Mouse (Mus musculus): Measurements from ENCODE around the gene A430033K04Rik. TPM values are rescaled to one million over a fixed set of nuclear protein-coding genes. Genes with fewer than 3 reads are reported as not detected.

Gene A430033K04Rik
- 9.6 and 11.6 TPM in 2 replicates for polyA plus RNA-seq (2012; rRNA removed)

DNA sequence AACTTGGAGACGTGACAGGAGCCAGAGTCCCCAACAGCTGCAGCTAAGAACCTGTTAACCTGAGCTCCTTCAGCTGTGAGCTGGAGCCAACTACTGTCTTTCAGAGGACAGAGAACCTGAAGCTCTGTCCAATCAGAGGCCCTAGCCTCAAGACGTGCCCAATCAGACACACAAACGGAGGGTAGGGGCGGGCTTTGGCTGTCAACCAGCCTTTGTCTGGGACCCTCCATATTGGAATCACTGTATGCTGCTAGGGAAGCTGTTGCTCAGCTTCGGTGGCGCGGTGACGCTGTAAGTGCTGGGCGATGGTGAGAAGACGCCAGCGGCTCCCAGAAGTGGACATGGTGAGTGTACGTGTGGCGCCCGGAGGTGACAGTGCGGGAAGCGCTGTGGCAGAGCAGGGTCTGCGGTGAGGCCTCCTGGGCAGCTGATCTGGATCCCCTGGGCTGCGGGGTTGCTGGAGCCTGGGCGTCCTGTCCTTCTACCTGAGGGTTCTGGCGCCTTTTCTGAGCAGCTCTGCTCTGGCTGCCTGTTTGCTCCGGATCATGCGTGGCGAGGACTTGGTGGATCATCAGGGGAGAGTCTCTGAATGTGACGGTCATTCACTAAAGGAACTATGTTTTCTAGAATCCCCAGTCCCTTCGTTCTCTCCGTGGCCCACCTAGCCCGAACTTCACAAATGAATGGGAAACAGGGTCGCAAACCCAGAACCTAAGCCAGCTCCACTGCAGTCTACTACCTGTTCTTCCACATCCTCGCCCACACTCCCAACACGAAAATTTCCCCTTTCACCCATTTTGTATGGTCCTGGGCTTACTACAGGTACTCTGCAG is at the start of gene A430033K04Rik:
A430033K04Rik (plus strand) TSS at position 215 of the 833 bp plus-strand sequence.

DNA sequence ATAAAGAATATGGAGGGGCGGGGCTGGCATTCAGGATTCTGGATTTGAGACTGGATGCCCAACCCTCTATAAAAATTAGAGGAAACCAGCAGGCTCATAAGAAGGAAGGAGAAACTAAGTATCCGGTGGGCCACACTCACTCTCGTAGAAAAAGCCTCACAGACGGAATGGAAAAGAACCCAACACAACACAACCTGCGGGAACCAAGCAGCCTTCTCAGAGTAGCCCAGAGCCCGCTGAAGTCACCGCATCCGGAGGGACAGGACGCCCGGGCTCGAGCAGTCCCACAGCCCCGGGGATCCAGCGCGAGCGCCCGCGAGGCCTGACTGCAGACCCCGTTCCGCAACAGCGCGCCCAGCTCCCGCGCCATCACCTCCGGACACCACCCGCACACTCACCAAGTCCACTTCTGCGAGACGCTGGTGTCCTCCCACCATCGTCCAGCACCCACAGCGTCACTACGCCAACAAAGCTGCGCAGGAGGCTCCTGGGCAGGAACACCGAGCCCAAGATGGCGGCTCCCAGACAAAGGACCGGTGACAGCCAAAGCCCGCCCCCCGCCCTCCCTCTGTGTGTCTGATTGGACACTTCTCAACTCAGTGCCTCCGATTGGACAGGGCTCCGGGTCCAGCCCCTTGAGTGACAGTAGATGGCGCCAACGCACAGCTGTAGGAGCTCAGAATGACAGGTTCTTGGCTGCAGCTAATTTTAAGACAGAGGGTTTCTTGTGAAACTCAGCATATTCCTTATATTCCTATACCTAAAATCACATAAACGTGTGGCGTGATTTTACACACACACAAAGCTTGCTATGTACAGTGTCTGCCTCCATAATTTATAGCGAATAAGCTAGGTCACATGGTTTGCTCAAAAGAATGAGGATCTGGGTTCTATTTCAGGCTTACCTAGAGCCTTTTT is 3.2 kb upstream of the A430033K04Rik start, which contains the start of gene Zfp68:
Zfp68 (minus strand) TSS at position 551 of the 918 bp plus-strand sequence.

Other genes with a start within 250 kb of the A430033K04Rik start
- 26.5 and 34.9 TPM in 2 replicates for gene Zfp157, start 181.4 kb upstream of the A430033K04Rik start, polyA plus RNA-seq (2012; rRNA removed)
- gene 1700123K08Rik, start 58.1 kb upstream of the A430033K04Rik start, polyA plus RNA-seq (2012; rRNA removed), result 0.04 and 0.08 TPM in 2 replicates
- gene Zfp68, start 3.1 kb upstream of the A430033K04Rik start, polyA plus RNA-seq (2012; rRNA removed), result 26.7 and 40.8 TPM in 2 replicates
- 15.7 and 26.7 TPM in 2 replicates for gene Fam20c, start 131.7 kb downstream of the A430033K04Rik start, polyA plus RNA-seq (2012; rRNA removed)
- not detected in 2 replicates for gene Gm5294, start 197.2 kb downstream of the A430033K04Rik start, polyA plus RNA-seq (2012; rRNA removed)